Mouse (Mus musculus): ENCODE results near the gene Tmbim4. TPM values are rescaled to one million over a fixed set of nuclear protein-coding genes. Genes with fewer than 3 reads are reported as not detected.

Tmbim4 gene
- polyA plus RNA-seq (2014; fragmentation: Illumina TruSeq; extraction: RNeasy Lipid Tissue Mini Kit (QIAGEN cat#74804); ENCODE audit: low read depth, low replicate concordance) = 304 TPM

DNA sequence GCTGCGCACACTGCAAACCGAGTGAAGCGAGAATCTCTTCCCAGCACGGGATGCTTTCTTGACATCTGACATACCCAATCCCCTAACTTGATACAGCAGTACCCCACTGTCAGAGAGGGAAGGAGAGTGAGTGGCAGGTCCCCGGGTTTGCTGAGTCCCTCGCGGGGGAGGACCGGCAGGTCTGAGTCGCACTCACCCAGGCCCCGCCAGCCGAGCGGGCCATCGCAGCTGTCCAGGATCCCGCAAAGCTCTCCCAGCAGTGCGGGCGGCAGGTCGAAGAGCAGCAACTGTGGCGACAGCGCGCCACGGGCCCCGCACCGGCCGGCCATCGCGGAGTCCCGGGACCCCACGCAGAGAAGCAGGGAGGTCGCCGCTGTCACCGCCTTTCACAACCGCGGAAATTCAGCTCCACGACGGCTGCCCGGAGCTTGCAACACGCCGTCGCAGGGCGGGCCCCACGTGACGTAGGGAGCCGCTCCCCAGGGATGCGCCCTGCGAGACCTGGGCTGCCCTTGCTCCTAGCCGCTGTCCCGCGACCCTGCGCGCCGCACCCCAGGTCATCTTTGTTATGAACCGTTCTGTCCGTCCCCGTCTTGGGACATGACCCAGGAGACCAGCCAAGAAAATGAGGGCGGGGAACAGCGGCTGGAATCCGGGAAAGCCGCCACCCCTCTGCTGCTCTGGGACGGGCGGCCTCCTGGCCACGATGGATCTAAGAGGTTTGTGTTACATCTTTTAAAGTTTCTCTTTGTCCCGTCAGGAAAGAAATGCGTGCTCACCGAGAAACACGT, at the start of gene Tmbim4:
Gene Tmbim4, plus strand, starts transcription at position 460 of the 791 bp plus-strand sequence.

DNA sequence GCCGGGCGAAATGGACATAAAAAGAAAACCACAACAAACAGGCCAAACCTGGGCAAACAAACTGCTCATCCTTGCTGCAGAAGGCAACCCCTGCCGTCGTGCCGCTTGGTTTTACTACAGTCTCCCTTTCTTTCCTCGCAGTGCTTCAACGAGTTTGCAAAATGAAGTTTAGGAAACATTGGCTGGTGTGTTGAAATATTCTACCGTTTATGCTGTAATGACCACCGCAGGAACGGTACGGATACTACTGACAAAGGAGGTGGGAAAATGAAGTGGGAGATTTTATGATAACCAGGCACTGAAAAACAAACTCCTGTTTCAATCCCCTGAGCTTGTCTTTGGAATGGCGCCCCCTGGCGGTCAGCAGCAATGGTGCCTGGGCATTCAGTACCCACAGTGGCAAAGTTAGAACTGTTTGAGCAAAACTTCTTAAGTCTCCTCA, 592 bp downstream of the Tmbim4 start, which contains the start of gene Irak3:
Gene Irak3, minus strand, starts transcription at position 170 of the 442 bp plus-strand sequence.

DNA sequence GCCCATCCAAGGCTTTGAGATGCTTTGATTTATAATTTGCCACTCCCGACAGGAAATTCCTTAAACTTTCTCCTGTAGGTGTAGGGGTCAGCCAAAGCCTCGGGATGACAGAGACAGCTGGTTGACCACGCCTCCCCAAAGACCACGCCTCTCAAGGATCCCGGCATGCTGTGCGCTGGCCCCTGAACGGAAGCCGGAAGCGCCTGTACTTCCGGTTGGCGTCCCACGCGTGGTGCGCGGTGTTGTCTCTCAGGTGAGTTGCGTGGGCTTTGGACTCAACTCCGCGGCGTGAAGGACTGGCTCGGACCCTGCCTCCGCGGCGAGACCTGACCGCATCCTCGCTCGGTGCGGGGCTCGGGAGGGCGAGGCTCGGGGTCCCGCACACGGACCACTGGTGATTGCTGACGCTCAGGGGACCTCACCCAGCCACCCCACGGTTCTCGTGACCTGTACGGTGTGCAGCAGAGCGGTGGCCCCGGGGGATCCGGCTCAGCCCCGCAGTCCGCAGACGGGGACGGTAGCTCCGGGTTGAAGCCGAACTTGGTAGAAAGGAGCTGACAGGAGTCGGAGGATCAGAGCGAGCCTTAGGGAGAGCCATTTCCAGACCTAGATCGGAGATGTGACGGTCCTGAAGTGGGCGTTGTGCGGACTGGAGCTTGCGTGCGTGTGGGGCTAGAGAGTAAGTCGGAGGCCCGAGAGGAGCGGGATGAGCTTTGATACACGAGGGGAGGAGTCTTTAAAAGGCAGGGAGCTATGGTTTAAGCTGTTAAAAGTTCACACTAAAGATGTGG, 25.7 kb downstream of the Tmbim4 start, which contains the start of gene Llph:
Gene Llph, plus strand, starts transcription at position 200 of the 791 bp plus-strand sequence.

Other genes starting within 250 kb of the Tmbim4 start
- gene Helb, start 88.6 kb upstream of the Tmbim4 start, polyA plus RNA-seq (2014; fragmentation: Illumina TruSeq; extraction: RNeasy Lipid Tissue Mini Kit (QIAGEN cat#74804); ENCODE audit: low read depth, low replicate concordance) = 6.9 TPM
- 8.0 TPM for gene Irak3, start 540 bp downstream of the Tmbim4 start, polyA plus RNA-seq (2014; fragmentation: Illumina TruSeq; extraction: RNeasy Lipid Tissue Mini Kit (QIAGEN cat#74804); ENCODE audit: low read depth, low replicate concordance)
- gene Llph, start 25.5 kb downstream of the Tmbim4 start, polyA plus RNA-seq (2014; fragmentation: Illumina TruSeq; extraction: RNeasy Lipid Tissue Mini Kit (QIAGEN cat#74804); ENCODE audit: low read depth, low replicate concordance) = 40.1 TPM